Mouse (Mus musculus): Measurements from ENCODE around the gene Taok3. TPM values are rescaled to one million over a fixed set of nuclear protein-coding genes. Genes with fewer than 3 reads are reported as not detected.
A peak's percentile ranks its signal among the peaks of the same experiment; 100 is the strongest.

Taok3 gene
- polyA plus RNA-seq, 2 experiments, result 17.1 to 43.3 TPM

DNA sequence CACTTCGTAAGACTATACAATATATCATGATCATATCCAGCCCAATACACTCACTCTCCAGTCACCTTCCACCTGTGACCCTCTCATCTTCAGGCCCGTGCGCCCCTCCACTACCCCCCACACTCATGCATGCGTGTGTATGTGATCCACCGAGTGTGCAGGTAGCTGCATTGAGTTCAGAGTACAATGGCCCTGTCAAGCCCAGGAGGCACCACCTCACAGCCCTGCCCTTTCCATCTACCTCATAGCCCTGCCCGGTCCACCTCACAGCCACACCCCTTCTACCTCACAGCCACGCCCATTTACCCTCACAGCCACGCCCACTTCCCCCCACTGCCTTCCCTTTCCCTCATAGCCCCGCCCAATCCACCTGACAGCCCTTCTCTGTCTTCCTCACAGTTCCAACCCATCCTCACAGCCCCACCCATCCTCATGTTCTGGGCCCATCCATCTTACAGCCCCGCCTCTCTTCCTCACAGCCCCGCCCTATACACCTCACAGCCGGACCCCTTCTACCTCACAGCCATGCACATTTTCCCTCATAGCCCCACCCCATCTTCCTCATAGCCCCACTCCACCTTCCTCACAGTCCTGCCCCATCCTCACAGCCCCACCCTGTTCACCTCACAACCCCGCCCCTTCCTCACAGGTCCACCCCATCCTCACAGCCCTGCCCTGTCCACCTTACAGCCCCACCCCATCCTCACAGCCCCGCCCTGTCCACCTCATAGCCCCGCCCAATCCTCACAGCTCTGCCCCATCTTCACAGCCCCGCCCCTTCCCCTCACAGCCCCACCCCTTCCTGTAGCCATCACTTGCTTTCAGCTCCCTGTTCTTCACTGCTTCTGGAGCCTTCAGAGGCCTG is 5.8 kb downstream of the Taok3 start:
- H3K36me3 ChIP-seq (replicated peaks; ENCODE audit: control insufficient read depth, insufficient read depth, low read depth), result no peaks in the 10 kb centered on the region
- H3K4me3 ChIP-seq (ENCODE audit: insufficient read depth in 1 of 2, low read depth in 2 of 2, low read length in 2 of 2), result no peak overlapping the region
- no peak overlapping the region for H3K4me2 ChIP-seq (ENCODE audit: low read depth)
- H3K4me1 ChIP-seq (replicated peaks; ENCODE audit: control insufficient read depth in 2 of 2, insufficient read depth in 2 of 2, low read length in 1 of 2), result peaks cover 25 to 36% of the 10 kb centered on the region in 2 experiments
- DNase-seq (ENCODE audit: low read depth in 3 of 3, low spot score in 3 of 3) (no peak), ATAC-seq (ENCODE audit: insufficient read depth) (peak; percentile 24; the same call in 1 of the 2 replicates)
- WGBS (ENCODE audit: insufficient replicate concordance), result 78% methylated on average over 16 of the region's 16 CpGs
- H3K9me3 ChIP-seq (ENCODE audit: control insufficient read depth, low read length), result no peaks in the 10 kb centered on the region; the same call in 1 of the 2 replicates
- no peak overlapping the region for H3K9ac ChIP-seq (replicated peaks)
- TF ChIP-seq CTCF (IDR thresholded peaks at IDR 0.05; ENCODE audit: low read depth) (no peak), EP300 (IDR thresholded peaks at IDR 0.05; ENCODE audit: low read depth) (no peak)
- no peak overlapping the region for H3K27ac ChIP-seq
- no peaks in the 10 kb centered on the region for H3K27me3 ChIP-seq (ENCODE audit: control insufficient read depth, insufficient read depth, low read length)

DNA sequence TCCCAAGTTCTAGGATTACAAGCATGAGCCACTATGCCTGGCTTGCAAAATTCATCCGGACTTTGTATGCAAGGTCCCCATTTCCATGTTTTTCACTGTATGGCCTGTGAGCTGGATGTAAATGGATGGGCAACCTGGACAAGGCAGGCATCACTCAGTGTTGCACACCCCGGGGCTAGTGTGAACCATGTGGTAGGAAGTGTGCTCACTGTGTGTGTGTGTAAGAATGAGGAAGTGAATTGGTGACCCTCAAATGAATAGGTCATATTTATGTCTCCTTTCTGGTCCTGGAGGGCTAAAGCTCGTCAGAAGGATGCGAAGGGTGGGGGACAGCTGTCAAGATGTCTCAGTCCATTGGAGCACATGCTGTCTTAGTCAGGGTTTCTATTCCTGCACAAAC is 7.1 kb downstream of the Taok3 start:
- Histone ChIP-seq H3K4me2 (ENCODE audit: low read depth) (no peak overlapping the region), H3K36me3 (replicated peaks; ENCODE audit: control insufficient read depth, insufficient read depth, low read depth) (no peaks in the 10 kb centered on the region), H3K27me3 (ENCODE audit: control insufficient read depth, insufficient read depth, low read length) (no peaks in the 10 kb centered on the region), H3K9me3 (ENCODE audit: control insufficient read depth, low read length) (no peaks in the 10 kb centered on the region; the same call in 1 of the 2 replicates), H3K9ac (replicated peaks) (no peak overlapping the region), H3K4me1 (replicated peaks; ENCODE audit: control insufficient read depth in 2 of 2, insufficient read depth in 2 of 2, low read length in 1 of 2) (peaks cover 15 to 28% of the 10 kb centered on the region in 2 experiments), H3K27ac (no peak overlapping the region), H3K4me3 (ENCODE audit: insufficient read depth in 1 of 2, low read depth in 2 of 2, low read length in 2 of 2) (no peak overlapping the region)
- no peak for DNase-seq (ENCODE audit: low read depth in 3 of 3, low spot score in 3 of 3)
- TF ChIP-seq EP300 (IDR thresholded peaks at IDR 0.05; ENCODE audit: low read depth) (no peak), CTCF (IDR thresholded peaks at IDR 0.05; ENCODE audit: low read depth) (no peak)
- WGBS (ENCODE audit: insufficient replicate concordance), result 63% methylated on average over 4 of the region's 4 CpGs
- ATAC-seq (ENCODE audit: insufficient read depth), result no peak

- ATAC-seq (ENCODE audit: insufficient read depth) (no peak), DNase-seq (ENCODE audit: low read depth in 3 of 3, low spot score in 3 of 3) (no peak)
- no peak overlapping the region for H3K9ac ChIP-seq (replicated peaks)
- no peak overlapping the region for H3K27ac ChIP-seq
- H3K9me3 ChIP-seq (ENCODE audit: control insufficient read depth, low read length), result no peaks in the 10 kb centered on the region; the same call in 1 of the 2 replicates
- no peak overlapping the region for H3K4me2 ChIP-seq (ENCODE audit: low read depth)
- H3K27me3 ChIP-seq (ENCODE audit: control insufficient read depth, insufficient read depth, low read length), result no peaks in the 10 kb centered on the region
- whole genome bisulfite sequencing (ENCODE audit: insufficient replicate concordance), result 86% methylated on average over 15 of the region's 15 CpGs
- no peak for TF ChIP-seq CTCF (IDR thresholded peaks at IDR 0.05; ENCODE audit: low read depth)
- TF ChIP-seq EP300 (IDR thresholded peaks at IDR 0.05; ENCODE audit: low read depth), result no peak
- no peak overlapping the region for H3K4me3 ChIP-seq (ENCODE audit: insufficient read depth in 1 of 2, low read depth in 2 of 2, low read length in 2 of 2)
- peaks cover 20 to 21% of the 10 kb centered on the region in 2 experiments for H3K4me1 ChIP-seq (replicated peaks; ENCODE audit: control insufficient read depth in 2 of 2, insufficient read depth in 2 of 2, low read length in 1 of 2)
- no peaks in the 10 kb centered on the region; the same call in 1 of the 2 replicates for H3K36me3 ChIP-seq (replicated peaks; ENCODE audit: control insufficient read depth, insufficient read depth, low read depth)
Observed at GRCm38 (mm10) chr5:117130726-117131125, 10.8 kb downstream of the Taok3 start.

DNA sequence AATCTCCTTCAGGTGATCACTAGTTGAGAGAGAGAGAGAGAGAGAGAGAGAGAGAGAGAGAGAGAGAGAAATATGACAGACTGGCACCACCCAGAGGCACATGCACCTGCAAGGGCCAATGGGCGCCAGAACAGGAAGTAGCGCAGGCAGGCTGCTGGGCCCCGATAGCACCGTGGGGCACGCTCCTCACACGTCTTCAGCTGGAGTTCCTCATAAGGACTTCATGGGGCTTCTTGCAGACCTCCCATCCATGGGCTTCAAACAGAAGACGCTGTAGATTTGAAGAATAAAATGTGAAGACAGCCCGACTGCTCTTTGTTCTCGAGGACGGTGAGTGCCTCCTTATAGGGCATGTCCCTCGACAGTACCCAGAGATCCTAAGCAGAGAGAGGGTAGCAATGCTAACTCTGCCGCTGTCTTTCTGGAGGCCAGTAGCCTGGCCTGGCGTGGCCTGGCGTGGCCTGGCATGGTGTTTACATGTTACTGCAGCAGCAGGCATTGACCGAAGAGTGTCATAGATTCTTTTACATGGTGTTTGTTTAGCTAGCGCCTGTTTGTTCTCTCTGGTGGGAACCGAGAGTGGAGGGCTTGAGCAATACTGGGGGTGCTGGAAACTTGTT is 13.6 kb downstream of the Taok3 start:
- ATAC-seq (ENCODE audit: insufficient read depth) (peak; percentile 81), DNase-seq (ENCODE audit: low read depth in 3 of 3, low spot score in 3 of 3) (peak; percentile 77 to 78 (median 78))
- Histone ChIP-seq H3K4me1 (replicated peaks; ENCODE audit: control insufficient read depth in 2 of 2, insufficient read depth in 2 of 2, low read length in 1 of 2) (peaks cover 44 to 47% of the 10 kb centered on the region in 2 experiments), H3K27me3 (ENCODE audit: control insufficient read depth, insufficient read depth, low read length) (no peaks in the 10 kb centered on the region), H3K4me3 (ENCODE audit: insufficient read depth in 1 of 2, low read depth in 2 of 2, low read length in 2 of 2) (peak overlapping the region; percentile 73 to 81), H3K9me3 (ENCODE audit: control insufficient read depth, low read length) (no peaks in the 10 kb centered on the region), H3K27ac (peak overlapping the region; percentile 99), H3K36me3 (replicated peaks; ENCODE audit: control insufficient read depth, insufficient read depth, low read depth) (no peaks in the 10 kb centered on the region; the same call in 1 of the 2 replicates), H3K9ac (replicated peaks) (peak overlapping the region; percentile 81), H3K4me2 (ENCODE audit: low read depth) (peak overlapping the region; percentile 98)
- WGBS (ENCODE audit: insufficient replicate concordance), result 6% methylated on average over 17 of the region's 17 CpGs
- TF ChIP-seq EP300 (IDR thresholded peaks at IDR 0.05; ENCODE audit: low read depth) (peak; percentile 66), CTCF (IDR thresholded peaks at IDR 0.05; ENCODE audit: low read depth) (no peak)
